Mouse (Mus musculus) mouse trophoblast stem cell (cell line): ENCODE data around the gene Gmeb2.
"Not testable (repeated sequence)": the region's sequence is repeated elsewhere in the genome, so short reads cannot be mapped to it uniquely, and the experiment has no call there.

Experiments
- in situ Hi-C, 2 experiments: fragments of 300-500 bp; cut with MseI, MboI; formaldehyde crosslinking; loops; 2 replicates in 1 of 2; 3 replicates in 1 of 2; pipeline ENCODE4 v1.15.1; 2025

Gmeb2 gene

DNA sequence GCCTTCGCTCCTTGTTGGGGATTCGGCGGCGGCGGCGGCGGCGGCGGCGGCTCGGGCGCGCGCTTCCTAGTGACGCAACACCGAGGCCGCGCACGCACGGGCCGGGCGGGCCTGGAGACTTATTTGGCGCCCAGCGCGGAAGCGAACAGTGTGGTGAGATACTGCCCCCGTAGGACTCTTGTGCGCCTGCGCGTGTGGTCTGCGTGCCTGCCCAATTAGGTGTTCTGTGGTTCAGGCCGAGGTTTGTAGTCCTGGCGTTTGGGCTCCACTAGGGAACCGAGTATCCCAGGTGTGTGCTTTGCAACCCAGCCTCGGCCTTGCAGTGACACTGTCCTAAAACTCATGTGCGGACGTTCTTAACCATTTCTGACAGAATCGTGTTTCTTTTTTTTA is at the start of gene Gmeb2:
Gene Gmeb2, minus strand, starts transcription at position 78 of the 393 bp plus-strand sequence.
- in situ Hi-C loops: not testable (repeated sequence)

DNA sequence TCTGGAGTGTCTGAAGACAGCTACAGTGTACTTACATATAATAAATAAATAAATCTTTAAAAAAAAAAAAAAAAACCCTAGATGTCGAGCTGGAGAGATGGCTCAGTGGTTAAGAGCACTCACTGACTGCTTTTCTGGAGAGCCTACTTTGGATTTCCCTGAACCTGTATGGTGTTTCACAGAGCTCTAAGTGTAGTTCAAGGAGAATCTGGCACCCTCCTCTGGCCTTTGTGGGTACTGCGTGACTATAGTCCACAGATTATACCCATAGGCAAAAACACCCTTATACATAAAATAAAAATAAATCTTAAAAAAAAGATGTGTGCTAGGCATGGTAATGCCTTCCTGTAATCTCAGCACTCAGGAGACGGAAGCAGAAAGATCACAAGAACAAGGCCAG is 46.2 kb upstream of the Gmeb2 start:
- in situ Hi-C loops: no loop called here

DNA sequence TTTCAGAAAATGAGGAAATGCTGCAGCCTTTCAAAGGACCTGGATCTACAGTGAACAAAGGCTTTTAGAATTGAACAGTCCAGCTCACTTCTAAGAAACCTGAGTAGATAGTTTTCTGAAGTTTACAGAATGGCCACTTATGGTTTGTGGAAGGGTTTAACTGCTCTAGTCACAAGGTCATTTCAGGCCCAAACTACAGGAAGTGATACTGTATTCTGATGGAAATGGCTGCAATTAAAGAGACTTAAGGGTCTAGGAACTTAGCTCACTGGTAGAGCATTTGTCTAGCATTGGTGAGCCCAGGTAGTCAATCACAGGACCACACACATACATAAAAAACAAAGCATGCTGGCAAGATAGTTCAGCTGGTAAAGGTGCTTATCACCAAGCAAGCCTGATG is 44.7 kb upstream of the Gmeb2 start:
- in situ Hi-C loops: no loop called here

DNA sequence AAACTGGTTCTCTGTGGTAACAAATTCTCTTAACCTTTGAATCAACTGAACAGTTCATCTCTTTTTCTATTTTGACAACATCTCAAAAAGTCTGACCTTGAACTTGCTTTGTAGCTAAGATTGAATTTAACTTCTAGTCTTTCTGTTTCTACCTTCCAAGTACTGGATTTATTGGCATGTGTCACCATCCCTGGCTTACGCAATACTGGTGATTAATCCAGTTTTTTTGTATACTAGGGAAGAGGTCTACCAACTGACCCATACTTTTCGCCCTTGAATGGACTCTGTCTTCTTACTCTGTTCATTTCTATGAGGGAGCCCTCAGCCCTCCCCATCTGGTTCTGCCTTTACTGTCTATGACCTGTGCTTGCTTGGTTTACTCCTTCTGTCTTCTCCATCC is 38.3 kb upstream of the Gmeb2 start:
- in situ Hi-C loops: no loop called here

DNA sequence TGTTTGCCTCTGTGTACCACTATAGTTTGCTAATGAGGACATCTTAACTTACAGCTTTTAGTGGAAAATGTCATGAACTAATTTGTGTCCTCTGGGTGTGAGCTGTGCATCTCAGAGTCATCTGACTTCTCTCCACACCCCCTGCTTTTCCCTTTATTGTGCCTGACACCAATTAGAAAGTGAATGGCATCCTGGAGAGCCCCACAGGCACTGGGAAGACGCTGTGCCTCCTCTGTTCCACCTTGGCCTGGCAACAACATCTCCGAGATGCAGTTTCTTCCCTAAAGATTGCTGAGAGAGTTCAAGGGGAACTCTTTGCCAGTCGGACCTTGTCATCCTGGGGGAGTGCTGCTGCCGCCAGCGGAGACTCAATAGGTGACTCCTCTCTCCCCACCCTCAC is 34.3 kb upstream of the Gmeb2 start:
- in situ Hi-C loops: no loop called here

DNA sequence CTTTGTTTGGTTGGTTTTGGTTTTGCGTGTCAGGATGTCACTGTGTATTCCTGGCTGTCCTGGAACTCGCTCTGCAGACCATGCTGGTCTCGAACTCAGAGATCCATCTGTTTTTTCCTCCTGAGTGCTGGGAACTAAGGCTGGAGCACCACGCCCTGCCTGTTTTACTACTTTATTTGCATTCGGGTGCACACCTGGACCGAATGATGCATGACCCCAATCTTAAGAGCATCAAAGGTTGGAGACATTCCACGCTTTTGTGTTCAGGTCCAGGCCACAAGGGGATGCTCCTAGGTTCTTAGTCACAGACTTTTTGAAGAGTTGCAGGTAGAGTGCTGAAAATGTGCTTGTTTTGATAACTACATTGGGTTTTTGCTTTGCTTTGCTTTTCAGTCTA is 32.3 kb upstream of the Gmeb2 start:
- in situ Hi-C loops: no loop called here

DNA sequence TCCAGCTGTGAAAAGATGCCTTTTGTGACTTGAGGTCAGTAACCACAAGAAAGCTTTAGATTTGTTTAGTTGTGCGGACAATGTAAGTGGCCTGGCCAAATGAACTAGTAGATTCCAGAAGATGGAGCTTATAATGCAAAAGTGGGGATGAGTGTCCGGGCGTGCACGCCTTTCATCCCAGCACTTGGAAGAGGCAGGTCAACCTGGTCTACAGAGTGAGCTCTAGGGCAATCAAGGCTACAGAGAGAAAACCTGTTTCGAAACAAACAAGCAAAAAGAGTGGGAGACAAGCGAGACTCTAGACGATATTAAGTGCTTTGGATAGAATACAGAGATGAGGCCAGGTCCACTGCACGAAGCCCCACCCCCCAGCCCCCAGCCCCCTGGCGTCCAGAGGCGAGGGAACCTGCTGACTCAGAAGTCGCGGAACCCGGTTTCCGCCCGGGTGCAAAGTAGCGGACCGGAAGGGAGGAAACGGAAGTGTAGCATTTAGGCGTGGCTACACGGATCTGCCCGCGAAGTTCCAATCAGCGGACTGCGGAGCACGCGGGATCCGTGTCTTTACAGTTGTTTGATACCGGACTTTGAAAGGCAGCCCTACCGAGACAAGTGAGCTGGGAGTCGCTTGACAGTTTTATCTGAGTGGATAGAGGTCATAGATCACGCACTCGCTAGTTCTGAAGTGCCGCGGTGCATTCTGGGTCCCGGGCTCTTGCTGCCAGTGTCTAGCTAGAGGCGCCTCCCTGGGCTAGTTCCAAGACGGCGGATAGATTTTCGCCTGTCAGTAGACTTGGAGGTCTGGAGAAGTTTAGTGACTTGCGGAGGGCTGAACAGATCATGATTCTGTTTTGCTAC is 31.6 kb upstream of the Gmeb2 start, which contains the start of gene Rtel1:
Gene Rtel1, plus strand, starts transcription at position 492 of the 855 bp plus-strand sequence.
- in situ Hi-C loops: no loop called here

DNA sequence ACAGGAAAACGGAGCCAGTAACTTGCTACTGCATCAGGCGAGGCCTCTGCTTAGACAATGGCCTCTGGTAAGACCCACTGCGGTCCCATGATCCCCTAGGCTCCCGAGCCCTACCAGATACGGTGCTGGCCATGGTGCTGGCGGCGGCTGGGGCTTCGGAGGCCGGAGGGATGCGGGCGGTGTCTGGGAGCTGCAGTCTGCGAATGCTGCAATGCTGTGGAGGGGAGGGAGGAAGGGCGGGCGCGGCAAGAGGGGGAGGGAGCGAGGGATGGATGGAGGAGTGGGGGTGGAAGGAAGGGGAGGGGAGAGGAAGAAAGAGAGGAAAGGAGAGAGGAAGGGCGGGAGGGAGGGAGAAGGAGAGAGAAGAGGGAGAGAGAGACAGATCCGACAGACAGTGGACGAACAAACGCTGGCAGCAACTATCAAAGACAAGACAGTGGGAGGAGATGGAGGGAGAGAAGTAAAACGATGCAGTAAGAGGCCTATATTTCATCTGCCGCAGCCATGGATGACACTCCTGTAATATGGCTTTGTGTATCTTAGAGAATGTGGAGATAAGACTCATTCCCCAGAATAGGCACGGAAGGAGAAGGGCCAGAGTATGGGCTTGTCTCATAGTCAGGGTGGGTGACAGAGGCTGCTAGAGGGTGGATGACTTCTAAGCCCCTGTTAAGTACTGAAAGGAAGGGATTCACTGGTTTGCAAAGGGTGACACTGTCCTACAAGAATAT is 26.4 kb upstream of the Gmeb2 start, which contains the start of gene Stmn3:
Gene Stmn3, minus strand, starts transcription at position 421 of the 731 bp plus-strand sequence.
- in situ Hi-C loops: no loop called here

DNA sequence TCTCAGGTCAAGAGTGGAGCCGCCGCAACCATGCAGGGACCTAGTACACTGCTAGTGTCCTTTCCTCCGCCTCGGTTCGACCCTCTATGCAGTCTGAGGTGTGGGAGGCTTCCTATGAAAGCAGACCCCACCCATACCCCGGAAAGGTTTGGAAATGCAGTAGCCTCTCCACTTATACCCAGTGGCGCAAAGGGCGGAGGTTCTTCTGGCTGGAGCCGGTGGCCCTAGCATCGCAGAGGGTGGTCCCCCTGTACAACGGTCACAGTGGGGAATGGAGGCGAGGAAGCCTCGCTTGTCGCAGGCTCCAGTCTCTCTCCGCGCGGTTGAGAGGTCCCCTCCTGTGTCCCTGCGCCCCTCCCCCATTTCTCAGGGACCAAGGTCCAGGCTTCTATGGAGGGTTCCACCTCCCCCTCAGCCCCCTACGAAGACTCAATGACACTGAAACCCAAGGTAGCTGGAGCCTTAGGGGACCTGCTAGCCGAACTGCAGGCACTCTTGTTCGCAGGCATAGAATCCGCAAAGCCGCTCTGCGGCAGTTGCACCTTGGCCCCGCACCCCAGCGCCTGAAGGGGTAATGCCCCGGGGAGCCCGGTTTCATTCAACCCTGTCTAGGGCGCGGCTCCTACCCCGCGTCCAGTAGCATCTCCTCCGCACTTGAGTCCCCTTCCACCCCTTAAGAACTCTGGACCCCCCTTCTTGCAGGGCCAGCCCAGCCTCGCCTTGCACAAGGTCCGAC is 25.7 kb upstream of the Gmeb2 start:
- in situ Hi-C loops: no loop called here

DNA sequence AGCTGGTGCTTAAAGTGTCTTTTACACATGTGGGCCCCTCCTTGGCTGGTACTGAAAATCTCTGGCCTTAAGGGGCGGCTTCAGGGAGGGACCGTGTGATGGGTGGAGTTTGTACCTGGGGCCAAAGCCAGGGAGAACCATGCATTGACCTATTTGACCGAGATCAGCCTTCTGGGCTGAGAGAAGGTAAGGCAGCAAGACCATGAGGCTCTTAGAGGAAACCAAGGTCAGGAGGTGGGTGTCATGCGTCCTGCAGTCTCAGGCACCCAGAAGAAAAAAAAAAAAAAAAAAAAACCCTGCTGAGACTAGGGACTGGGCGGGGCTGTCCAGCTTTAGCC is 25.1 kb upstream of the Gmeb2 start:
- in situ Hi-C loops: no loop called here

DNA sequence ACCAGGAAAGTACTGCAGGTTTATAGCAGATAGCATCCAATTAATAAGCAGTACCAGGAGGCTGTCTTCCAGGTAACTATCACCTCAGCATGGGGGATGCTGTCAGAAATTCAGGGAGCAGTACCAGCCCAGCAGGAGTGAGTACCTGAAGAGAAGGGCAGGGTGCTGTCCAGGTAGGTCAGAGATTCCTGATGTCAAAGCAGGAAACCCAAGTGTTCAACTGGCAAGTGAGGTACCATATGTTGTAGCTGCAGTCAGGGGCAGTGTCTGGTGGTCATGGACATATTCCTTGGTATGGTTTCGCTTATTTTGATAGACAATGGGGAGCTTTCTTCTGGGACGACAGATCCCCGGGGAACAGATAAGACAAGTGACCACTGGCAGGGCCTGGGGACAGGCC is 24.6 kb upstream of the Gmeb2 start:
- in situ Hi-C loops: no loop called here

DNA sequence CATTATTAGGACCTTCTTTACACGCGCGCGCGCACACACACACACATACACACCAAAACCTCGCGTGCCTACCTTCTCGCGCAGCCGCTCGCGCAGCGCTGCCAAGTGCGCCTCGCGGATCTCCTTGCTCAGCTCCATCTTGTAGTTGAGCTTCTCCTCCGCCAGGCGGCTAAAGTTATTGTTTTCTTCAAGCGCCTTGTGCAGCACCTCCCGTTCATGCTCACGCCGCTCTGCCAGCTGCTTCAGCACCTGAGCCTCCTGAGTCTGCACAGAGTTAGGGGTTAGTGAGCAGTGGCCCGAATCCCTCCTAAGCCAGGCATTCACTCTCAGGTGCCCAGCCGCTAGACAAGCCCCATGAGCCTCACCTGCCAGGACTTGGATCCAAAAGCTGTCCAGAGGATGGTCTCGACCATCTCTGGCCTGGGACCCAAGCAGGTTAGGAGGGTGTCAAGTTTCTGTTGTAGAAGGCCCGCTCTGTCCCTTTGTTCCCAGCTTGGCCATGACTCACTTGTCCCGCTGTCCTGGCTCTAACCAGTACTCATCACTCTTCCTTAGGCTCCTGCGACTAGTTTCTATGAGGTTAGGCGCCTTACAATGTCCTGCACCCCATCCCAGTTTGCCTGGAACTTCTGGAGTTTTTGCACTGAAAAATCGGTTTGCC is 19.4 kb upstream of the Gmeb2 start:
- in situ Hi-C loops: no loop called here

DNA sequence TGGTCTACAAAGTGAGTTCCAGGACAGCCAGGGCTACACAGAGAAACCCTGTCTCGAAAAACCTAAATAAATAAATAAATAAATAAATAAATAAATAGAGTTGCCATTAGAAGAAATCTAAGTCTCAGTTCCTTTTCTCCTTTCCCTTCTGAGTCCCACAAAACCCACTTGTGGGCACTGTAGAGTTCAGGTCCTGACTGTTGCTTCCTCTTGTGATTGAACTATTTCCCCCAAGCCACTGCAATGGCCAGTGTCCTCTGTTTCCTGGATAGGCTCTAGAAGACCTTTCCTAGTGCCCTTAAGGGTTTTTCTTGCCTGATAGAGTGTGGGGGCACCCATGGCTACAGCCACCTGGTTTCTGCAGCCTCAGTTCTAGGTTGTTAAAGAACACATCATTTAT is 17.1 kb upstream of the Gmeb2 start:
- in situ Hi-C loops: no loop called here

DNA sequence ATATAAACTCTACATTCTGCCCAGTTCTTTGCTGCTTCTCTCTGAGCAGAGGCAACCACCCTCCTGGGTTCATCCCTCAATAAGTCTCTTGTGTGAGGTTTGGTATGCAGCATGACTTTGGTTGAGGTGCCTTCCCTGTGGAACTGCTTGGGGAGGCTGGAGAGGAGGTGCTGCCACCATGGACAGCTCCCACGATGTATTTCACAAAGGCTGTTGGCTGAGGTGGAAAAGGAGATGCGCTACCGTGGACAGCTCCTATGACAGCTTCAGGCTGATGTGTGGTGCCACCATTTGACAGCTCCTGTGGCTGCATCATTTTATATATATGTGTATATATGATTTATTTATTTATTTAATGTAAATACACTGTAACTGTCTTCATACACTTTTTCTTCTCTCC is 14.2 kb upstream of the Gmeb2 start:
- in situ Hi-C loops: no loop called here

DNA sequence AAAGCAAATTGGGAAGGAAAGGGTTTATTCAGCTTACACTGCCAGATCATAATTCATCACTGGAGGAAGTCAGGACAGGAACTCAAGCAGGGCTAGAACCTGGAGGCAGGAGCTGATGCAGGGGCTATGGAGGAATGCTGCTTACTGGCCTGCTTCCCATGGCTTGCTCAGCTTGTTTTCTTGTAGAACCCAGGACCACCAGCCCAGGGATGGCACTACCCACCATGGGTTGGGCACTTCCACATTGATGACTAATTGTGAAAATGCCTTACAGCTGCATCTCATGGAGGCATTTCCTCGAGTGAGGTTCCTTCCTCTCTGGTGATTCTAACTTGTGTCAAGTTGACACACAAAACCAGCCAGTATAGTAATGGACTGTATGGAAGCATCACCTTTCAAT is 3.1 kb upstream of the Gmeb2 start:
- in situ Hi-C loops: no loop called here

DNA sequence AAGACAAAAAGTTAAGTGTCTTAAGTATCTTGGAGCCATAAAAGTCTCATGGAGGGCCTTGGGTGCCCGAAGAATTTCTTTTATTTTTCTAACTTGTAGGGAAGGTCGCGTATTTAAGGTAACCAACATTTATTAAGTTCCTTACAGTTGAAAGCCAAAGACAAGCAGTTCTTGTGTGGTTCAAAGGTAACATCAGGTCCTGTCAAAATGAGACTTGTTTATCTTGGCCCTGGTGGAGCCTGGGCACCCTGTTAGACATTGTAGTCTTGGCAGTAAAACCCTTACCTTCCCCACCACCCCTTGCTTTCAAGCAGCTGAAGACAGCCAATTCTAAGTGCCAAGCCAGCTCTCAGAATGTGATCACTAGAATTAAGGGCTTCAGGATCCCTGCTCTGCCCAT is 856 bp upstream of the Gmeb2 start:
- in situ Hi-C loops: no loop called here

DNA sequence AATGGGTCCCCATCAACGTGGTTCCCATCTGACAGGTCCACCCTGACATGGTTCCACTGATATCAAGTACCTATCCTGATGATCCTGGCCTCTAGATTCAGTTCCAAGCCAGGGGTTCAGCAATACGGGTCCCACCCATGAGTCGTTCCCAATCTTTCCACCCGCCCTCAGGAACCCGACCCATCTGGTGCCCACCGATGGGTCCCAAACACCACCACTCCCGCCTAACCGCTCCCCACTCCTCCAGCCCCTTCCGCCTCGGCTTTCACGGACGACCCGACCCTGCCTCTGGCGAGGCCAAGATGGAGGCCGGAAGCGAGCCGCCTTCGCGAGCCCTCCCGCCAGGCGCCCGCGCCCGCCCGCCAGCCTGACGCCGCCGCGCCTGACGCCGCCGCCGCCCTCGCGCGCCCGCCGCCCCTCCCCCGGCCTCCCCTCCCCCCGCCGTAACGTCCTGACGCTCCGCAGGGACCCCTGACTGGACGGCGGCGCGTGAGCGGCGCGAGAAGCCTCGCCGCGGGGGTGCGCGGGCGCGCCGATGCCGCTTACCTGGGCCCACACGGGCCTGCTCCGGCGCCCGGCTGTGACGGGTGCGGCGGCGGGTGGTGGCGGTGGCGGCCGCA is 387 bp downstream of the Gmeb2 start:
- in situ Hi-C loops: no loop called here

DNA sequence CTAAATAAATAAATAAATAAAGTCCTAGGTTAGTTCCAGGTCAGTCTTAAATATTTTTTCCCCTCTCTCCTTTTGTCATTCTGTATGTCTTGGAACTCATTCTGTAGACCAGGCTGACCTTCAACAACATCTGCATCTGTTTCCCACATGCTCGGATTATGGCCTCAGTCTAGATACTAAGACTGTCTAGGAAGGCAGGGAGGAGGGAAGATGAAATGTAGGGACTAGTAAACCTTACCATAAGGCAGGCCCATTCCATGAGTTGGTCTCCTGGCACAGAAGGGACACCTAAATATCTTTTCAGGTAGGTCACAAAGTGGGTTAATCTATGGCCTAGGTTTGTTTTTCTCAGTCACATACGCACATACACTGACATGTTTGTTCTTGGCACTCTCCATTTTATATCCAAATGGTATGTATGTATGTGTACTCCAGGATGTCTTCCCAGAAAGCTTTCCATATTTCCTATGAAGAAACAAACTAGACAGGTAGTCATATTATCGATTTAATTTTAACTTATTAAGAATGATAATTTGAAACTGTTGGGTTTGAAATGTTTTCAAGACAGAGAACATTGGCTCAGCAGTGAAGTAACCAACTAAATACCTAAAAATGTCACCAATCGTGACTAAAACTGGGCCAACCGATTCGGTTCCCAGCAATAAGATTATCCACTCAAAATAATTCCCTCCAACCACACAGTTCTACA is 1.1 kb downstream of the Gmeb2 start:
- in situ Hi-C loops: no loop called here

DNA sequence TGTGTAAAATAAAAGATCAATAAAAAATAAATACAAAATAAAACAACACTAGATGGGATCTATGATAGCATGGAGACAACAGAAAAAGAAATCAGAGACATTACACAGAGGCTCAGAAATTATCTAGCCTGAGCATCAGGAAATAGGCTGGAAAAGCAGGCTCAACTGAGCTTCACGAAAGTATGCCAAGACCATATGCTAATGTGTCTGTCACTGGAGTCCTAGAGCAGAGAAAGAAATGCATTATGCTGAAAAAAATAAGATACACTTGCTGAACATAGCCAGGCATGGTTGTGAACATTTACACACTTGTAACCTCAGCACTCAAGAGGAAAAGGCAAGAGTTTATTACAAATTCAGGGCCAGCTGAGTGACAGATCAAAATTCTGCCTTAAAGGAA is 7.9 kb downstream of the Gmeb2 start:
- in situ Hi-C loops: no loop called here

DNA sequence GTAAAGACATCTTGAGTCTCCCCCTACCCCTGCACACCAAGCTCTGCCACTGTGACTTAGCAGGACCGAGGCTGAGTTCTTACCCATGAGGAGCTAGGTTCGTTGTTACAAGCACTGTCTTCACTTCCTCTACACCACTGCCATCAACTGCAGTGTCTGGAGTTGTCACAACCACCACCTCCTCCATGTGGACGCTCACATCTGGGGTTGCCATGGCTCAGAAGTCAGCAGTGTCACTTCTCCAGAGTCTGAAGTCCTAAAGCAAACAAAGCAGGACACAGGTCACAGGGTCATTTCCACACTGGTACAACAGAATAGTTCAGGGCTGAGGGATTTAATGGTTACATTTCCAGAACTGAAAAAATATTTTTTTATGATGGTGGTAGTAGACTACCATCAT is 10.0 kb downstream of the Gmeb2 start:
- in situ Hi-C loops: no loop called here

DNA sequence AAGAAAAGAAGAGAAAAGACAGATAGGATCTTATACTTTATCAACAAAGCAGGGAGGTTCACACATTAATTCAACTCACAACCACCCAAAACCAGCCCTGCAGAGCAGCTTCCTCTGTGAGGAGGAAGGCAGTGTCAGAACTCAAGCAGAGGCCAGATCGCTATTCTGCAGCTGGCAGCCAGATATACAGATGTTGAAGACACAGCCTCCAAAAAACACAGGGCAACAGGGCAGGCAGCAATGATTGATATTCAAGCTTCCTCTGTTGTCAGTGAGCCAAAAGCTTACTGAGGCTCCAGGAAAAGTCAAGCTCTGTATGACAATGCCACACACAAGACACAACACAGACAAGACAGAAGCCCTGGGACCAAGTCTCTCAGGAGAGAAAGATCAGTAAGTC is 11.1 kb downstream of the Gmeb2 start:
- in situ Hi-C loops: no loop called here
